Mouse (Mus musculus) regulatory T cell (primary cell): Measurements from ENCODE around the gene Farsb.

Experiments used
- in situ Hi-C: fragments of 300-600 bp; cut with MboI, MseI; formaldehyde crosslinking; loops from one replicate; pipeline ENCODE4 v1.15.1; 2025; ENCODE audit warnings: high pct_unique_total_duplicates

The Farsb gene

DNA sequence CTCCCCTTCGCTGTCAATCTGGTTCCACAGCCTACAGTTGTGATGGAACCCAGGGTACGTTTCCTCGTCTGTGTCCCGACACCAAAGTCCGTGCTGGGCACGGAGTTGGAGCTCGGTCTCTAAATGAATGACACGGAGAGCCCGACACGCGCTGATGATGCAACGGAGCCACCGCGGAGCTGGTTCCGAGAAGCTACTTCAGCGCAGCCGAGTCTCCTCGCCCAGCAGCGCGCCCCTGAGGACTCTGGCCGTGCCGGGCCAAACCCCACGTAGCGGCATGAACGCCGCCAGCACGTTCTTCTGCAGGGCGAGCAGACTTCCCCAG lies 308 bp downstream of the Farsb start:
- in situ Hi-C loops, result no loop called here

DNA sequence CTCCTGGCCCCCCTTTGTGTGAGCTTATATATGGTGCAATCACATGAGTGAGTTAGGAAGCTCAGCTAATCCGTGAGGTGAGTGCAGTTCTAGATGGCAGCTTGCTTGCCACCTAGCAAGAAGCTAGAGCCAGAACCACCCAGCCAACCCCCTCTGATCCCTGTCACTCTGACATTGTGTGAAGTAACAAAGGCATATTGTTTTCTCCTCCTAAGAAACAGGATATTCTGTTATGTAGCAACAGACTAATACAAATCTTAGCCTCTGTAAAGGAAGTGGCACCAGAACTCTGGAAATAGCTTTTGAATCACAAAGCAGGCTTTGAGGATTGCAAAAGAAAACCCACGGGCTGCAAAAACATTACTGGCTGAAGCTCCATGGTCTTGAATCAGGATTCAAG lies 4.3 kb downstream of the Farsb start:
- in situ Hi-C loops, result loop anchor here (5.0 kb wide), 1 partner anchor 37 kb away; no protein-coding TSS in a partner anchor

DNA sequence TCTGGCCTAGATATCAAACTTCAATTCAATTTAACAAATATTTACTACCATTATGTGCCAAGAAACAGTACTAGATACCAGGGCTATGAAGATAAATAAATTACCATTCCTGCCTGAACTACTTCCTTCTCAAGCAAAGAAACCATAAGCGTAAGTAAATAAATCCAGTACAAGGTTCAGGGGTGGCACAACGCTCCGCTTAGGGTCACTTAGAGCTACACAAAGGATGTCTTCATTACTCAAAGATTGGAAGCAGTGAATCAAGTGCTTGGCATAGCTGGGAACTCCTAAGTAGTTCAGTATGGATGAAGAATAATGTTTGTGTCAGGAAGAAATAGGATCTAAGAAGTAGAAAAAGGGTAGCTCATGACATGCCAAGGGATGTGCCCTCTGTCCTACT lies 5.3 kb downstream of the Farsb start:
- in situ Hi-C loops, result loop anchor here (5.0 kb wide), 1 partner anchor 36 kb away; no protein-coding TSS in a partner anchor

DNA sequence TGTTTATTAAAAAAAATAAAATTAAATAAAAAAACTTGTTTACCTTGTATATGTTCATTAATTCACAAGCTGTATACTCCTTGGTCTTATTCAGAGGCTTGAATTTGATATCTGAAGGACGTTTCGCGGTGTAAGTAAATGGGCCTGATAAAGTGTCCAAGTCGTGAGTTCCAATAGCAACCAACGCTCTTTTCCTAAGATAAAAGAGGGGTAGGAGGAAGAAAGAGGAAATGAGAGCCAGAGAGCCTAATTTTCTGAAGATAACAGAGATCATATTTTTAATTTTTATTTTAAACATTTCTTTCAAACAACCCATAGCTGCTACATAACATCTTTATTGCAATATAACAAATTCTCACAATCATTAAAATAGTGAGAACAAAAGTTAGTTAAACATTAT lies 16.3 kb downstream of the Farsb start:
- in situ Hi-C loops, result no loop called here

DNA sequence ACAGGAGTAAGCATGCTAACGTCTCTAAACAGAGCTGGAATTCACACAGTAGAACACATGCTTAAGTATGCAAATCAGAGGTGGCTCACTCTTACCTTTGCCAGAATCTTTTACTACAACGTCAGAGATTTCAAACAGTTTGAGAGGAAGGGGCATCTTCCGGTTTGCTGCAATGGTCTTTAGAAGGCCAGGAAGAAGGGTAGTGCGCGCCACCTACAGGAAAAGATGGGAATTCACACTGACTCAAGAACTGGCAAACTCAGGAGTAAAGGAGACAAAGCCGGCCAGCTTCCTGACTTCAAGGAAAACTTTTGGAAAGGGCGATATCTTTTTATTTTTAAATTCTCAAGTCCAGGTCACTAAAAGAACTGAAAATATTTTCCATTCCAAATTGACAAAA lies 34.0 kb downstream of the Farsb start:
- in situ Hi-C loops, result no loop called here

DNA sequence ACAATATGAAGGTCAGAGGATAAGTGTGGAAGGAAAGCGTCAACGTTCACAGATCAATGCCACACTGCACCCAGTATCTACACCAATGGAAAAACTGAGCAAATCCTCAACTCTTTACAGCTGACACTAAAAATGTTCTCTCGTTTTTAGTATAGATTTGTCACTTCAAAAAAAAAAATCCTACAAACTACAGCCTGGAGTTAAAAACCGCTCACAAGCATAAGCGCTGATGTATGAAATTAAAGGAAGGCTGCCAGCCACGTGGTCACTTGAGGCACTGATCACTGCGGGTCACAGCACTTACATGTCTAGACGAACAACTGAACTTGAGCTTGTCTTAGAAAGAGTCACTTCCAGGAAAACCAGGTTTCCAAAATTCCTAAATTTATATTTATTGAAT lies 34.8 kb downstream of the Farsb start:
- in situ Hi-C loops, result no loop called here

DNA sequence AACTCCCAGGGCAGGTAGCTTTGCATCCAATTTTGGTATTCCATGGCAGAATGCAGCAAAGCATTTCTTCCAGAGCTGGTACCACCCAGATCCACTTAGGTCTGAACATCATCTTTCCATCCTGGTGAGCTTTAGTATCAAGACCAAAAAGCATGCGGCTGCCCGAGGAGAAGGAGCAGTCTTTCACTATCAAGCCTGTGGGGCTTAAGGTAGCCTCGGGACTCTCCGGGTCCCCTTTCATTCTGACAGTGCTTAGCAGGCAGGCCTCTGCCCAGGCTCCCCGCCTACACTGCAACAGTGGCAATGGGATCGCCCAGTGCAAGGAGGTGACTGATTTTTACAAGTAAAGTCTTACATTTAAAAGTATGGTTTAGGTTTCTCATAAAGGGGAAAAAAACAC lies 36.2 kb downstream of the Farsb start:
- in situ Hi-C loops, result no loop called here

DNA sequence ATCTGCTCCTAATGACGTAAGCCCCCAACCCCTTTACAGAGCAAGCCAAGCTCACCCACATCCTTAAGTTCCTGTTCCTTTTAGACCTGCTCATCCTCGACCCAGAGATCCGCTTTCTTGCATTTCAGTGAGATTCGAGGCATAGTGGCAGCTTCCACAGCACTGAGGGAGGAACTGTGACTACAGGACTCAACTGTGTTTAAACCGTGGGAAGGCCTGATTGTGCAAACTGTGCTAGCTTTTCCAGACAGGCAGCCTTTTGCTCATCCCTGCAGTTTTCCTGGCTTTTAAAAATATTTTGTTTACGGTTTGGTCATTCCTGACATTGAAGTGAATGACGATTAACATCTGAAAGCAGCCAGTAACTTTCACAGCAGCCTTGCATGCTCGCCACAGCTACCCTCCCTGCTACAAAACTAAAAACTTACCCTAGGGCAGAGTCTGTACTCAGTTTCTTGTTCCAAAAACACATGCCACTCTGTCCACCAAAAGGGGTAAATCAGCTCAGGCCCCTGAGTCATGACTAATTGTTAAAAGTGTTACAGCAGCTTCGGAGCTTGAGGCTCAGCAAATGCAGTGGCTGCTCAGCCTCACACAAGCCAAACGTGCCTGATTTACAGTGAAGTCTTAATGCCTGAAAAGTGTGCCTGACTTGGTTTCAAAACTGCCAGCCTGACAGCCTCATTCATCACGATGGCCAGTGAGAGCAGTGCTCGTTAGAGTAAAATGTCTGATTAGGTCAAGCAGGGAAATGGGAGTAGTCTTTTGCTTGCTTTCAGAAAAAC lies 37.4 kb downstream of the Farsb start:
- in situ Hi-C loops, result no loop called here

DNA sequence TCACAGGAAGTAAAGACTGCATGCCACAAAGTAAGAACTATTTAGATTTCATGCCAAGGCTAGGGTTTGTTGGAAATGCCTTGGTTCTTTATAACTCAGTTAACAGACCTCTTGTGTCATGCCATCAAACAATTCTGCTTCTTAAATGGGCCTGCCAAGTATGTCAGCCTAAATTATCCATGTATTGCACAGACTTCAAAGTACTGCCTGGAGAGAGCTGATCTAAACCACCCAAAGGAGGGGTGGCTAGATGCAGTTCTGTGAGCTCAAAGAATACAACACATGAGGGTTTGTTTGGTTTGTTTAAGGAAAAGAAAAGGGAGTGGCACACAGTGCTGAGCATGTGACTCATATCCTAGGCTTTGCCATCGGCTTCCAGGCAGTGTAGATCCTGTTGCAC lies 40.6 kb downstream of the Farsb start:
- in situ Hi-C loops, result loop anchor here (5.0 kb wide), 1 partner anchor 34 kb away; no protein-coding TSS in a partner anchor

DNA sequence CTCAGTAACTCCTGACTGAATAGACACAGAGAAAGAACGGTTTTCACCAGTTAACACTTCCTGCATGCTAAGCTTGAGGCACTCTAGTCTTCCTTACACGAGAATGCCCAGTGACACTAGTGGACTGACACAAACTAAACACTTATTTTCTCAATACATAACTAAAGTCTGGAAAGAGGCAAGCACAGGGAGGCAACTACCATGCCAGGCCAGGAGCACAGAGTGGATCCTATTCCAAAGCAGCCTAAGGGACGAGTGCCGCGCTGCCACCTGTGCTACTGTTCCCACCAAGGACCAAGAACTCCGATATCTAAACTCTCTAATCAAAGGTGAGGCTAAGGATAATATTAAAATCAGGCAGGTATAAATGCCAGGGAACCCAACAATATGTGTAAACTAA lies 42.0 kb downstream of the Farsb start:
- in situ Hi-C loops, result loop anchor here (5.0 kb wide), 1 partner anchor 36 kb away; no protein-coding TSS in a partner anchor

DNA sequence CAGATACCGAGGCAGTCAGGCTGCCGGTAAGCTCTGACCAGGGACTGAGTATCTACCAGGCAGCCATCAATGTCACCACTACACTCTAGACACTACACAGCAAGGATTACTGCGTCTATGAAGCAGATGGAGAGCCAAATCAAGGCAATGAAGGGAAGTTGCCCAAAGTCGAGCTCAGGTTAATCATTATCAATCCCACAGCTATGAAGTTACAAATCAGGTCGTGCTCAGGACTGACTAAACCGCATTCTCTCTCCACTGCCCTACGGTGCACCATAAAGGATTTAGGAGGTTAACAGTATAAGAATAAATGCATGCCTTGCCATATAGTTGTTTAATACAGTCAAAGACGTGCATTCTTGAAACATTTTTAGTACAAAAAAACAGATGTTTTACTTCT lies 42.5 kb downstream of the Farsb start:
- in situ Hi-C loops, result loop anchor here (5.0 kb wide), 1 partner anchor 36 kb away; no protein-coding TSS in a partner anchor

DNA sequence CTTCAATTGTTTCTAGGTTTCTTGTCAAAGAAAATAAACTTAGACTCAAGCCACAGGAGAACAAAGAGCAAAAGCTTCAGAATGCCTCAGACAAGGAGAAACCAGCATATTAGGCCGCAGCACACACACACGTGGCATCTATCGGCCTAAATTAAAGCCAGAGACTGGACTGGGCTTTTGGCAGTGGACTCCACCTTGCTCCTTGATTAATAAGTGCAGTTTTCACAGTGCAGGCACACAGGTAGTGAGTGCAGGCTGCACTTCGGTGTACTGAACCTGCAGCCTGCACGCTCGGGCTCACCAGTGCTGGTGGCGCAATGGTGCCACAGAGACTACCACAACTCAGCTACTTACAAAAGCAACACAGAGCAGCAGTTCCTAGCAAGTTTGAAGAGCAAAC lies 45.6 kb downstream of the Farsb start:
- in situ Hi-C loops, result no loop called here

DNA sequence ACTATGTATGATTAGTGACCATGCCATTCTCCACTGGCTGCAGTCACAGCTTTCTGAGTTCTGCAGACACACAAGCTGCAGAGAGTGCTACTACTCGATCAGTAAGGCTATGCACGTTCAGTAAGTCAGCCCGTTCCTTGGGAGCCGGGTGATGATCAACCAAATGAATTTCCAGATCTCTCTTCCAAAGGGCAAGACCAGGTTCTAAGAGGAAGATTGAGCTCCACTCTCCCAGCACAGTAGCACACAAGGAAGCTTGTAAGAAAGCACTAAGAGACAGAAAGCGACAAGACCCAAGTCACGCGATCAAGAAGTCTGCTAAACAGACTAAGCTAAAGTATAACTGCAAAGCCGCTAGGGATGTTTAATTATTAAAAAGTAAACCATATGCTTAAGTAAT lies 48.0 kb downstream of the Farsb start:
- in situ Hi-C loops, result no loop called here

DNA sequence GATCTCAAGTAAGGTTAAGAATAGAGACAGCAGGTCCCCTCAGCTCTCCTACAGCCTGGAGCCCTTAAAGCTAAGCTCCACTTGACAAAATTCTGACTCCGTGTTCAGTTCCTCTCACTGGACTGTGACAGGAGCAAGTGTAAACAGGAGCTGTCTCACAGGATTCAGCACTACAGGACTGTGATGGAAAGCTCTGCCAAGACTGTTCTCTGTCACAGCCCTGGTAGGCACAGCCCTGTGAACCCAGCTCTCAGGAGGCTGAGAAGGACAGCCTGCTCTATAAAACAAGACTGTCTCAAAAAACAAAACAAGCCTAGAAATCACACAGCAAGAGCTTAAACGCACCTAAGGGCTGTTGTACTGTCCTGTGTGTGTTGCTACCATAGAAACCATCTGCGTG lies 51.5 kb downstream of the Farsb start:
- in situ Hi-C loops, result no loop called here

DNA sequence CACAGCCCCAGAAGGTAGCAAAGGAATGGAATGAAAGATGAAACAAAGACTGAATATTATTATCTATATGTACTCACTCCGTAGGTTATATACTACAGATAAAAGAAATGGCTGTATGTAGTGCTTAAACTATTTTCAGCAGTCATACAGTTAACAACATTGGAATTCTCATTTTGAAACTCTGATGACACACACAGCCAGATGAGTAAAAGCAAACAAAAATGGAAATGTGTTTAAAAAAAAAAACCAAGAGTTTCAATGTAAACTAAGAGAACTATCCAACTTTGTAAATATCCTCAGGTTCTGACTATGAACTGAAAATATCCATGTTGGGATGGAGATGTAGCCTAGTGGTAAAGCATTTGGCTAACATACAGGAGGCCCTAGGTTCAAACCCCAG lies 52.3 kb downstream of the Farsb start:
- in situ Hi-C loops, result no loop called here

DNA sequence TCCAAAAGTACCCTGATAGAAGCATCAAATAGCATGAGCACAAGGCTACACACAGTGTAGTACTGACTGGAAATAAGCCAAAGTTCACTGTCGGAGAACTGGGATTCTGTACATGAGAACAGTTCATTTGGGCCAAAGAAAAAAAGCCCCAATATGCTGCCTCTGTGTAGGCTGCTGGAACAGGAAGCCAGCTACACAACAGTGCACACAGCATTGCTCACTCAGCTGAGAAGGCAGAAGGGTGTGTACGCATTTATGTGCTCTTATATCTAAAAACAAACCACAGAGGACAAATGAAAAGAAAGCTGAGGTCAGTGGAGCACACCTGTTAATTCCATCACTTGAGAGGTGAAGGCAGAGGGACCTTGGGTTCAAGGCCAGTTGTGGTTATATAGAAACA lies 52.7 kb downstream of the Farsb start:
- in situ Hi-C loops, result no loop called here

DNA sequence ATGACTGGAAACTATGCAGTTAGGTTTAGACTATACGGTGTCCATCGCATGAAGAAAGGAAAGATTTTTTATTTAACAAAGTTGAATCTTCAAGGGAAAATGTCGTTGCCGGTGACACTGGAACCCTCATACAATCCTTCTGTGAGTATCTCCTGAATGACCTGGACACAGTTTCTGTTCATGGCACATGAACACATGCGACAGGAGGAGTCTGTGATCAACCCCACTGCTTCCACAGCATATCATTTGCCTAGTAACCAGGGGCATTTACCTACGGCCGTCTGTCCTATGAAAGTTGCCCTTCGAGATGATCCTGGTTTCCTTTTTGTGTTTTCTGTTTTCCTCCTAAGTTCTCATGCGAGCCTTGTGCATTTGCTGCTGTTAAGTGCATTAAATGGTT lies 55.2 kb downstream of the Farsb start:
- in situ Hi-C loops, result no loop called here

DNA sequence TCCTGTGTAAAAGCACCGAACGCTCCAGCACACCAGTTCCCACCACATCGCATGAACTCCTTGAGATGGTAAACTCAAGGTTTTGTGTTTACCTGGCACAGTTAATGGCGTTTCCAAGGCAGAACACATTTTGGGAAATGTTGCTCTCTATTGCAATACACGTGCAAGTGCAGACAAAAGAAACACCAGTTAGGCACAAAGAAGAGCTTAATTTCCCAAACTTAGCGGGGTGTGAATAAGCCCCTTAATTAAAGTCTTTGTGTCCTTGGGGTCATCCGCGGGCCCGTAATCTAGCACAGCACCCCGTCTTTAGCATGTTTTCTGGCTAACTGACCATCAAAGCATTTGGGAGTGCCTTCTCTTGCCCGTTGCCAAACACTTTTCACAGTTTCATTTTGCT lies 59.8 kb downstream of the Farsb start:
- in situ Hi-C loops, result no loop called here

DNA sequence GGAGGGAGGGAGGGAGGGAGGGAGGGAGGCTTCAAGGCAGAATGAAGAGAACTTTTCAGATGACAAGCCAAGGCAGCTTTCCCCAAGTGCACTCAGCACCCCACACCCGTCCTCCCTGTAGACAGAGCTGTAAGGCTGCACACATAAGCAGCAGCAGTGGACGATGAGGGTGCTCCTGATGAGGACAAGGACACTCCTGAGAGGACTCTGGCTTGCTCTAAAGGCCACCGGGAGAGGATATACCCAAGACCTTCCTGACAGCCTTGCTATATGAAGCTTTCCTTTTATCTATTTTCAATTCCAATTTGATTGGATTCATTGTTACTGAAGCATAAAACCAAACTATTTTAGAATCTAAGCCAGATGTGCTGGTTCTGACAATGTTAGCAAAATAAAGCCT lies 61.9 kb downstream of the Farsb start:
- in situ Hi-C loops, result no loop called here

DNA sequence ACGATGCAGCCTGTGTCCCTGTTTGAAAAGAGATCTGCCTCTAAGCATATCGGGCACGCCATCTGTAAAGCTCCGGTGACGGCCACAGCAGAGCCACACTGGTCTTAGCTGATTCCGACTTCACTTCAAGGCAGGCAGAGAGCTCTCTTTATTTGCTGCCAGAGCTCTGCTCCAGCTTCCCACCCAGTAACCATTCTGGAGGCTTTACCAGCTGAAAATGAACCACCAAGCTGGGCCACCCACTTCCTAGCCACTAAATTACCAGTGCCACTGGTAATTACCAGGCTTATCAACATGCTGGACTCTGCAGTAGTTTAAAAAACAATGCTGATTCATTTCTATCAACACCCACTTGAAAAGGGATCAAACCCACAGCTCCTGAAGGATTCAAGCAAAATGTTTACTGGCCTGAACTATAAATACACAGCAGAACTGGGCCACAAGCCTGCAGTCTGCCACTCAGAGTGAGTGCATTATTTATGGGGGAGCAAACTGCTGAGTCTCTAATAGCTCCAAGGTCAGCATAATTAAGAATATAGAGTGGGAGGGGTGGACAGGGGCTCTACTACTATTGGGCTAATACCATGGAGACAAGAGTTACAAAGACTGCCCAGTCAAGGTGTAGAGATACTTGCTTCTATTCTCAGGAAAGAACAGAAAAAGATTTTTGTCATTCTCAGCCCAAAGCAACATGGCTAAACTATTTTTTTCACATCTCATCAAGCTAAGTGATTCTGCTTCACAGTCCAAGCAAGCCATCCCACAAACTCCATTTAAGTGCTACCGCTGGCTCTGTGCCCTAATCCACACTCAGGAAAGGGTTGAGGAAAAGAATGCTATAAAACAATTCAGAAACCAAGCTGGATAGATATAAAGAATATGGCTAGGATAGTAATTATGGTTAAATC lies 62.6 kb downstream of the Farsb start:
- in situ Hi-C loops, result no loop called here

DNA sequence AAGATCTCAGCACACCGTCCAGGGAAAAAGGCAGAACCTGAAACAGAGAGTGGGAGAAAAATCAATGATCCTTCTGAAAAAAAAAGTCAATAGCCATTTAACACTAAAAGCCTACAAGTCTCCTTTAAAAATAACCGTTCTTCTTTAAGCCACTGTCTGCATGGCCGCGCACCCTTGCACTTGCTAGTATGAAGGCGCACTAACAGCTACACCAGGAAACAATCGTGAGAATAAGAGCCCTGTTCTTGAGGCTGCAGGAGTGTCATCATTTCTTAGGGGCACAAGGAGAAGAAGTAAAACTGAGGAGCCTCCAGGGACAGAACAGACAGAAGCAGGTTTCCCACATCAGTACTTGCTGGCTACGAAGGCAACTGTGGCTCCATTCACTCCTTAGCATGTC lies 63.4 kb downstream of the Farsb start:
- in situ Hi-C loops, result no loop called here

DNA sequence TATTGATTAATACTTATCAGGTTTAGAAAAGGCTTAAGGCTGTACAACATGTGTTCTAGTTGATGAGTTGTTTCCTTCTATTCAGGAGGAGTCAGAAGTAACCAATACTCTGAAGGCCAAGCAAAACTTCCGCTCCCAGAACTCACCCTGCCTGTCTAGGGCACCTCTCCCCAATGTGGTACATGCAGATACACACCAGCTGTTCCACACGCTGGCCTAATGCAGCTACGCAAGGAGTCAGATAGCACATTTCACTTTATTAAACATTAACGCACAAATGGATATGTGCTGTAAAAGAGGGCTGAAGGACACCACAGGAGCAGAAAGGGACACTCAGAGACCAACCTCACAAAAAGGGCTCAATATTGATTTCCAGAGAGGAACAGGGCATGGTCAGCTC lies 63.8 kb downstream of the Farsb start:
- in situ Hi-C loops, result no loop called here

DNA sequence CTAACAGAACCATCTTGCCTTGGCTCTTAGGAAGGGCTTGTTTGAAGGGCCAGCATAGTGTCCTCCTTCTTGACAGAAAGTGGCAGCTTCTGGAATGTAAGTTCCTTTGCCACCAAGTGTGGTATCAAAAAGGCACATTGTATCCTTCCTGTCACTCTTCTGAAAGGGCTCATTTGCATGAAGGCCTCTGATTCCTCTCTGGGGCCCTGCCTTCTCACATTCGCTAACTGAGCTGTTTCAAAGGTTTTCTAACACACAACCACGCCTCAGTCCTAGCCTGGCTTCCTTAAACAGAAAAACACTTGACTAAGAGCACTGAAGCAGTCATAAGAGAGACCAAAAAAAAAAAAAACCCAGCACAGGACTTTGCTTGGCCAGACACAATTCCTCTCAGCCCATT lies 66.1 kb downstream of the Farsb start:
- in situ Hi-C loops, result no loop called here
